Mouse (Mus musculus) embryonic fibroblast, embryonic 13.5 days (primary cell): Measurements from ENCODE around the gene Gpd1.

Source experiments
- CTCF ChIP-seq: IDR thresholded peaks from 2 replicates; pipeline ENCODE4 v1.5.1; 2011; ENCODE audit warnings: mild to moderate bottlenecking, control low read depth, low read length, moderate library complexity, borderline replicate concordance; ENCODE audit not compliant: insufficient read depth
- POLR2A ChIP-seq: IDR thresholded peaks from 2 replicates; pipeline ENCODE4 v1.6.1; 2011; ENCODE audit warnings: low read depth, mild to moderate bottlenecking, control low read depth, low read length, moderate library complexity

DNA sequence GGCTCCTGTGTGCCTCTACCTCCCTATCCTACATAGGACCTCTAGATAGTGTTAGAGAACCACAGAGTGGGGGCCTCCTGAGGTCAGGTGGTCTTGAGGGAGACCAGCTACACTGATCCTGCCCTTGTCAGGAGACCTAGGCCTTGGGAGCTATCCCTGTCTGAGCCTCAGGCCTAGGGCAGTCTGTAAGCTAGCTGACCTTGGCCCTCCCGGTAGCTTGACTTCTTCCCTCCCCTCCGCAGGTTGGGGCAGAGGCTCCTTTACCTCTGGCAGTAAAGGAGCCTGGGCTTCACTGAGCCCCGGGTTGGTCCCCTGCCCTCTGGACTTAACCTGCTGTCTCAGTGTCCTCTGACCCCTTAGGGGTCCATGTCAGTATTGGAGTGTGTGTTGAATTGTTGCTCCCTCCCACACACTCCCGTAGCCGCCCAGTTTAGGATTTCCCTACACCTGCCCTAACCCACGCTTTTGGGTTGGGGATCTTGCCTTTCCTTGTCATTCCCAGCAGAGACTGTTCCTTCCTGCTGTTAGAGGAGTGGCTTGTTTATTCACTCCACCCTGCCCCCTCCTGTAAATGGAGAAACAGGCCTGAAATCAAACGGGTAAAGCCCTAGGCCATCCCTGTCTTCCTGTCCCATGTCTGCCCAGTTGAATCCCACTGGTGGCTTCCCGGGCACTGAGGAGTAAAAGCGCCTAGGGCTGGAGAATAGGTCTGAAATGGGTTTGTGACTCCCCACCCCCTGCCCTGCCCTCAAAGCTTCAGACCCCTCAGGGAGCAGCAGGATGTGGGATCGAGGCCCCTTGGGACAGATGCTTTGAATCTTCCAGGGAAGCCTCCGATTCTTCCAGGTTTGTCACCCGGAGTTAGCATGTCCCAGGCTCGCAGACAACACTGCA is 4.4 kb upstream of the Gpd1 start:
- TF ChIP-seq POLR2A: no peak
- no peak for TF ChIP-seq CTCF
